Mouse (Mus musculus) liver, postnatal 0 days (tissue): ENCODE measurements around the gene Foxa2. TPM values are rescaled to one million over a fixed set of nuclear protein-coding genes. Genes with fewer than 3 reads are reported as not detected.

Experiments
- ATAC-seq: fragments of 200-750 bp; cut with Nextera tagmentation; 2 replicates; pipeline ENCODE4 v1.8.0; 2017; ENCODE audit warnings: mild to moderate bottlenecking, moderate library complexity
- DNase-seq: peaks from one replicate; pipeline ENCODE4 v3.0.0-alpha.2; 2016
- H3K27ac ChIP-seq: fragments of 300-500 bp; sonication (generic); 2 replicates; pipeline ENCODE4 v1.5.1; 2014; ENCODE audit warnings: antibody characterized with exemption, moderate library complexity, mild to moderate bottlenecking, low read depth
- H3K27me3 ChIP-seq: fragments of 300-500 bp; sonication (generic); 2 replicates; pipeline ENCODE4 v1.6.1; 2014; ENCODE audit warnings: low read length, control low read depth, mixed read lengths; ENCODE audit not compliant: insufficient read depth
- H3K36me3 ChIP-seq: fragments of 300-500 bp; sonication (generic); replicated peaks from 2 replicates; pipeline ENCODE4 v1.6.1; 2014; ENCODE audit warnings: mild to moderate bottlenecking, control low read depth, low read length, moderate library complexity, mixed read lengths; ENCODE audit not compliant: insufficient read depth
- H3K4me1 ChIP-seq: fragments of 300-500 bp; sonication (generic); 2 replicates; pipeline ENCODE4 v1.6.1; 2014; ENCODE audit warnings: antibody characterized with exemption, mild to moderate bottlenecking, control low read depth; ENCODE audit not compliant: insufficient read depth
- H3K4me2 ChIP-seq: fragments of 300-500 bp; sonication (generic); 2 replicates; pipeline ENCODE4 v1.6.1; 2014; ENCODE audit warnings: low read depth, mild to moderate bottlenecking, low read length, moderate library complexity, mixed read lengths
- H3K4me3 ChIP-seq: fragments of 300-500 bp; sonication (generic); 2 replicates; pipeline ENCODE4 v1.5.1; 2014; ENCODE audit warnings: low read depth, low read length
- H3K9ac ChIP-seq: fragments of 300-500 bp; sonication (generic); replicated peaks from 2 replicates; pipeline ENCODE4 v1.6.1; 2014; ENCODE audit warnings: mild to moderate bottlenecking, moderate library complexity
- H3K9me3 ChIP-seq: fragments of 300-500 bp; sonication (generic); 2 replicates; pipeline ENCODE4 v1.6.1; 2016; ENCODE audit warnings: mild to moderate bottlenecking, control low read depth, low read length, mixed read lengths
- CTCF ChIP-seq: sonication (generic); IDR thresholded peaks from 2 replicates; pipeline ENCODE4 v1.5.1; 2016; ENCODE audit warnings: antibody characterized with exemption, low read depth
- EP300 ChIP-seq: IDR thresholded peaks from 2 replicates; pipeline ENCODE4 v1.6.1; 2016; ENCODE audit warnings: antibody characterized with exemption, low read depth, mild to moderate bottlenecking
- WGBS: fragments of 180-500 bp; shearing (Covaris S2); extraction: QIAGEN DNeasy Blood & Tissue Kit; methylation state at CpG from one replicate; pipeline ENCODE4 v1.1.7; 2014; ENCODE audit not compliant: insufficient replicate concordance; 5-methylcytosine and 5-hydroxymethylcytosine counted together
- polyA plus RNA-seq: library from polyadenylated mRNA; unstranded; fragments of >200 nt; fragmentation: Nextera tagmentation; extraction: Ambion mirVana; gene quantifications from 2 replicates; pipeline ENCODE4 v1.2.1, GENCODE M21; 2015

Gene Foxa2
- polyA plus RNA-seq, 1 experiment from 2014 or later: 10.1 TPM

- Histone ChIP-seq H3K36me3 (no peaks in the 10 kb centered on the region), H3K27me3 (no peaks in the 10 kb centered on the region), H3K9me3 (no peaks in the 10 kb centered on the region), H3K4me3 (no peak overlapping the region), H3K27ac (0 out of 2 replicates have a peak overlapping the region, but pooled peaks have one; percentile 51), H3K4me1 (peaks cover 18% of the 10 kb centered on the region), H3K4me2 (peak overlapping the region; percentile 18; the same call in 1 of the 2 replicates), H3K9ac (no peak overlapping the region)
- no peak for TF ChIP-seq EP300
- no peak for TF ChIP-seq CTCF
- WGBS: 22% methylated on average over 12 of the region's 12 CpGs
- DNase-seq (no peak), ATAC-seq (no peak)
These were observed 23.4 kb downstream of the Foxa2 start for GRCm38 (mm10) chr2:148023340-148023806.

- Histone ChIP-seq H3K4me3 (no peak overlapping the region), H3K4me2 (no peak overlapping the region), H3K9ac (peak overlapping the region; percentile 7; the same call in 1 of the 2 replicates), H3K4me1 (peaks cover 15% of the 10 kb centered on the region), H3K27me3 (no peaks in the 10 kb centered on the region), H3K9me3 (no peaks in the 10 kb centered on the region), H3K27ac (0 out of 2 replicates have a peak overlapping the region, but pooled peaks have one; percentile 40), H3K36me3 (no peaks in the 10 kb centered on the region)
- 28% methylated on average over 5 of the region's 5 CpGs for WGBS
- DNase-seq (no peak), ATAC-seq (0 out of 2 replicates have a peak, but pooled peaks have one; percentile 30)
- TF ChIP-seq CTCF: no peak
- no peak for TF ChIP-seq EP300
These were observed 24.7 kb downstream of the Foxa2 start for GRCm38 (mm10) chr2:148021919-148022570.

GRCm38 (mm10) chr2:148021016-148021415 is 25.8 kb downstream of the Foxa2 start:
- DNase-seq (no peak), ATAC-seq (no peak)
- TF ChIP-seq CTCF: no peak
- TF ChIP-seq EP300: no peak
- no peak overlapping the region for H3K4me3 ChIP-seq
- H3K36me3 ChIP-seq: no peaks in the 10 kb centered on the region
- no peaks in the 10 kb centered on the region for H3K9me3 ChIP-seq
- peaks cover 14% of the 10 kb centered on the region for H3K4me1 ChIP-seq
- H3K27me3 ChIP-seq: no peaks in the 10 kb centered on the region
- no peak overlapping the region for H3K9ac ChIP-seq
- H3K4me2 ChIP-seq: no peak overlapping the region
- no peak overlapping the region for H3K27ac ChIP-seq
- WGBS: 55% methylated on average over 9 of the region's 9 CpGs

- H3K9me3 ChIP-seq: no peaks in the 10 kb centered on the region
- no peak for ATAC-seq
- DNase-seq: no peak
- H3K9ac ChIP-seq: no peak overlapping the region
- no peaks in the 10 kb centered on the region for H3K36me3 ChIP-seq
- WGBS: 39% methylated on average over 3 of the region's 3 CpGs
- H3K27ac ChIP-seq: no peak overlapping the region
- TF ChIP-seq CTCF: no peak
- no peak for TF ChIP-seq EP300
- no peak overlapping the region for H3K4me3 ChIP-seq
- peaks cover 11% of the 10 kb centered on the region for H3K4me1 ChIP-seq
- no peaks in the 10 kb centered on the region for H3K27me3 ChIP-seq
- H3K4me2 ChIP-seq: no peak overlapping the region
These were observed 26.6 kb downstream of the Foxa2 start for GRCm38 (mm10) chr2:148020125-148020524.

- peaks cover 8% of the 10 kb centered on the region for H3K4me1 ChIP-seq
- no peak for DNase-seq
- no peak overlapping the region for H3K27ac ChIP-seq
- no peak for TF ChIP-seq CTCF
- TF ChIP-seq EP300: no peak
- no peaks in the 10 kb centered on the region for H3K27me3 ChIP-seq
- H3K4me2 ChIP-seq: no peak overlapping the region
- no peaks in the 10 kb centered on the region for H3K9me3 ChIP-seq
- no peak overlapping the region for H3K4me3 ChIP-seq
- 78% methylated on average over 8 of the region's 8 CpGs for WGBS
- H3K9ac ChIP-seq: no peak overlapping the region
- ATAC-seq: no peak
- no peaks in the 10 kb centered on the region for H3K36me3 ChIP-seq
These were observed 28.7 kb downstream of the Foxa2 start for GRCm38 (mm10) chr2:148017782-148018690.

GRCm38 (mm10) chr2:148013382-148013781 is 33.4 kb downstream of the Foxa2 start:
- Histone ChIP-seq H3K4me2 (no peak overlapping the region), H3K36me3 (no peaks in the 10 kb centered on the region), H3K27me3 (no peaks in the 10 kb centered on the region), H3K9me3 (no peaks in the 10 kb centered on the region), H3K27ac (0 out of 2 replicates have a peak overlapping the region, but pooled peaks have one; percentile 16), H3K4me3 (no peak overlapping the region), H3K9ac (no peak overlapping the region), H3K4me1 (peaks cover 5% of the 10 kb centered on the region; the same call in 1 of the 2 replicates)
- TF ChIP-seq EP300: no peak
- no peak for TF ChIP-seq CTCF
- 42% methylated on average over 3 of the region's 3 CpGs for WGBS
- DNase-seq (no peak), ATAC-seq (peak; percentile 64)
